In genomic region chr11:116918323-116919185, GRCm38 (mm10) we compare ENCODE assay signal across 8 mouse cellular contexts. TPM values are rescaled to one million over a fixed set of nuclear protein-coding genes. Genes with fewer than 3 reads are reported as not detected.
A peak's percentile ranks its signal among the peaks of the same experiment; 100 is the strongest.
DNase-seq lines count a peak whose midpoint lies in the region; ATAC-seq lines count a peak whose summit lies in the region.

Mgat5b (plus strand) TSS chr11:116918863.

- H3K9ac ChIP-seq in intestine, embryonic 14.5 days (ENCODE audit: low read length) = peak within 1 kb of the TSS; percentile 48

- ATAC-seq in intestine, embryonic 14.5 days (replicated peaks; ENCODE audit: low FRiP score, low TSS enrichment, low read depth) = peak; percentile 87
- peak; percentile 85 for ATAC-seq in megakaryocyte progenitor cell, adult 5-6 weeks (replicated peaks; ENCODE audit: poor library complexity)

- H3K4me1 ChIP-seq in intestine, embryonic 14.5 days (replicated peaks; ENCODE audit: control insufficient read depth, insufficient read depth, low read length) = no peaks in the 10 kb centered on the region; the same call in 1 of the 2 replicates

- intact Hi-C loops in gastrocnemius, postnatal 36 days (cut with DNase I) = loop anchor here (1.0 to 2.0 kb wide), 3 partner anchors 76 to 138 kb away; no protein-coding TSS in a partner anchor
- intact Hi-C loops in left cerebral cortex, postnatal 10 days (cut with DNase I) = loop anchor here (2.0 to 10.0 kb wide), 5 partner anchors 79 to 256 kb away; no protein-coding TSS in a partner anchor

- H3K27me3 ChIP-seq in intestine, embryonic 14.5 days (replicated peaks; ENCODE audit: control insufficient read depth, insufficient read depth, low read length) = peaks cover 59% of the 10 kb centered on the region

- peak within 1 kb of the TSS; percentile 97 for H3K4me2 ChIP-seq in intestine, embryonic 14.5 days (ENCODE audit: low read length)

- no peaks in the 10 kb centered on the region for H3K9me3 ChIP-seq in intestine, embryonic 14.5 days (ENCODE audit: control insufficient read depth, low read length)

- peak within 1 kb of the TSS; percentile 53 for H3K4me3 ChIP-seq in intestine, embryonic 14.5 days (ENCODE audit: low read depth, low read length)

- peak; percentile 42 for DNase-seq in adrenal gland, adult 8-10 months
- peak; percentile 94 for DNase-seq in embryo, embryonic 11 days
- peak; percentile 70 to 71 for DNase-seq in gastrocnemius, postnatal 36 days
- peak; percentile 91 for DNase-seq in intestine, embryonic 14.5 days (ENCODE audit: low spot score)
- peak; percentile 82 to 91 for DNase-seq in left cerebral cortex, postnatal 10 days (ENCODE audit: extremely low spot score in 1 of 2, low spot score in 2 of 2)
- peak; percentile 91 to 93 for DNase-seq in right cerebral cortex, postnatal 10 days (ENCODE audit: low spot score in 2 of 2)
- peak; percentile 83 for DNase-seq in urinary bladder, postnatal 14 days (ENCODE audit: low spot score)

- 1% methylated on average over 69 of the region's 90 CpGs for WGBS in intestine, embryonic 14.5 days

- H3K36me3 ChIP-seq in intestine, embryonic 14.5 days (ENCODE audit: control insufficient read depth, insufficient read depth, low read length) = no peaks in the 10 kb centered on the region

- no peak within 1 kb of the TSS for H3K27ac ChIP-seq in intestine, embryonic 14.5 days (ENCODE audit: low read depth)

RNA-seq across cellular contexts. Expression of gene Mgat5b, which starts in this region (rescaled TPM):
- total RNA-seq in adrenal gland, adult 8-10 months (2022) = 1 to 10 TPM in 1 of 4 experiments, under 1 TPM in 3; 0.46 to 1.0 (median 0.77) TPM
- total RNA-seq in gastrocnemius, postnatal 36 days (2021) = not detected
- polyA plus RNA-seq in intestine, embryonic 14.5 days (2014; fragmentation: Nextera tagmentation; extraction: Ambion mirVana) = 0.69 and 0.92 TPM in 2 replicates
- 10 to 100 TPM; 91.5 to 94.4 TPM for total RNA-seq in left cerebral cortex, postnatal 10 days (2021)
- not detected in 2 replicates for total RNA-seq in megakaryocyte progenitor cell, adult 5-6 weeks (2015)
- not detected in 2 replicates for total RNA-seq in megakaryocyte progenitor cell, adult 5-6 weeks (2017)

Comparison
In these comparisons a context has a peak if more than half of its experiments do, and no peak if none do; other contexts are left out.
1. RNA of gene Mgat5b (total RNA-seq): 91.5 to 94.4 TPM in left cerebral cortex, postnatal 10 days; 0.46 to 1.0 TPM in adrenal gland, adult 8-10 months, not detected in gastrocnemius, postnatal 36 days and not detected in megakaryocyte progenitor cell, adult 5-6 weeks; every median in the first group is over 10 times any median in the second.
2. Peak in DNase-seq in gastrocnemius, postnatal 36 days; RNA of the gene not detected or under 1 TPM.
3. Peak in DNase-seq, ATAC-seq, H3K4me3 ChIP-seq, H3K9ac ChIP-seq and H3K4me2 ChIP-seq in intestine, embryonic 14.5 days; RNA of the gene not detected or under 1 TPM.
4. Peak in ATAC-seq in megakaryocyte progenitor cell, adult 5-6 weeks; RNA of the gene not detected or under 1 TPM.
5. DNase-seq: peak in every context shown above with its lines; median percentile 94 in embryo, embryonic 11 days; 92 in right cerebral cortex, postnatal 10 days; 91 in intestine, embryonic 14.5 days; 86 in left cerebral cortex, postnatal 10 days; 83 in urinary bladder, postnatal 14 days; 70 in gastrocnemius, postnatal 36 days; 42 in adrenal gland, adult 8-10 months.